Mouse (Mus musculus) limb, embryonic 12.5 days (tissue): ENCODE measurements at regions not wholly inside any gene's neighbourhood (a gene's known extent, or its start where the extent isn't known, plus 50 kb on each side); places are given as distances from the start of the nearest gene placed in this dataset.

Source experiments
- ATAC-seq: fragments of 200-750 bp; cut with Nextera tagmentation; 2 replicates; pipeline ENCODE4 v1.8.0; 2017; ENCODE audit warnings: low read depth, moderate TSS enrichment; ENCODE audit not compliant: insufficient number of reproducible peaks, insufficient read depth, low FRiP score, low TSS enrichment
- H3K27ac ChIP-seq: fragments of 300-500 bp; sonication (generic); 2 replicates; pipeline ENCODE4 v1.5.1; 2016; ENCODE audit warnings: mild to moderate bottlenecking, moderate library complexity
- H3K27me3 ChIP-seq: fragments of 300-500 bp; sonication (generic); 2 replicates; pipeline ENCODE4 v1.6.1; 2016; ENCODE audit warnings: mild to moderate bottlenecking, moderate library complexity
- H3K36me3 ChIP-seq: fragments of 300-500 bp; sonication (generic); 2 replicates; pipeline ENCODE4 v1.6.1; 2016; ENCODE audit warnings: mild to moderate bottlenecking, moderate library complexity
- H3K4me1 ChIP-seq: fragments of 300-500 bp; sonication (generic); replicated peaks from 2 replicates; pipeline ENCODE4 v1.6.1; 2016
- H3K4me2 ChIP-seq: fragments of 300-500 bp; sonication (generic); 2 replicates; pipeline ENCODE4 v1.6.1; 2016; ENCODE audit warnings: mild to moderate bottlenecking, moderate library complexity
- H3K4me3 ChIP-seq: fragments of 300-500 bp; sonication (generic); replicated peaks from 2 replicates; pipeline ENCODE4 v1.5.1; 2016; ENCODE audit warnings: mild to moderate bottlenecking
- H3K9ac ChIP-seq: fragments of 300-500 bp; sonication (generic); replicated peaks from 2 replicates; pipeline ENCODE4 v1.6.1; 2016; ENCODE audit warnings: mild to moderate bottlenecking, moderate library complexity
- H3K9me3 ChIP-seq: fragments of 300-500 bp; sonication (generic); 2 replicates; pipeline ENCODE4 v1.6.1; 2016; ENCODE audit warnings: mild to moderate bottlenecking, moderate library complexity
- WGBS: fragments of 180-500 bp; shearing (Covaris S2); methylation state at CpG from one replicate; pipeline ENCODE4 v1.1.7; 2016; 5-methylcytosine and 5-hydroxymethylcytosine counted together

DNA sequence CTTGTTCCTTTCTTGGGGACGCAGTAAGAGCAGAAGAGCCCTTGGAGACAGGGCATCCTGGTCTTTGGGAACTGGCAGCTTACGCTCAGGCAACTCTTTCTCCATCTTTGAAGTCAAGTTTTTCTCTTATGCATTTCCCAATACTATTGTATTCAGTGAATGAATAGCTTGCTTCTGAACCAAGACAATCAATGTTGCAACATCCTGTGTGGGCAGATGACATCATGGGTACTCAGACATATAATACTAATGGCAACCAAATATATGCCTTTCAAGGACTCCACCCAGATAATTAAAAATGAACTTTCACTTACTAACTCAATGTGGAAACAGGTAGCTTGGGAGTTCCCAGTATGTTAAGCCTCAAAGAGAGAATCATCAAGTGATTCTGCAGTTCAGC lies 104.6 kb downstream of the Ngf start:
- Histone ChIP-seq H3K4me3 (no peak overlapping the region), H3K9ac (no peak overlapping the region), H3K27ac (no peak overlapping the region), H3K27me3 (no peaks in the 10 kb centered on the region), H3K4me2 (no peak overlapping the region), H3K36me3 (no peaks in the 10 kb centered on the region), H3K9me3 (no peaks in the 10 kb centered on the region), H3K4me1 (no peaks in the 10 kb centered on the region)
- 92% methylated on average over 2 of the region's 2 CpGs for WGBS
- no peak for ATAC-seq

DNA sequence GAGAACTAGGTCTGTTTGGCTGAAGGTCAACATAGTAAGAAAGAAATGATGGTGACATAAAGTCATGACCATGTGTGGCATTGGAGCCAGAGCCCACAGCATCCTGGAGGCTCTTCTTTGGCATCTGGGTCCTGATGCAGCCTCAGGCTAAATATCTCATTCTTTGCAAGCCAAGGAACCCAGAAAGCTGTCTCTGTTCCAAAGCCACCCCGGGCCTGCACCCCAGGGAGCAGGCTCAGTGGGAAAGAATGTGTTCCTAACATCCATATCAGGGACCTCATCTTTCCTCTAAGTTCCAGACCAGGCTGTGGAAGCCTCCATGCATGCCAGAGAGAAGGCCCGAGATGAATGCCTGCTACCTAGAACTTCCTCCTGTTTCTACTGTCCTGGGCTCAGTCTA lies 107.2 kb downstream of the Ngf start:
- H3K4me2 ChIP-seq, result no peak overlapping the region
- WGBS, result 87% methylated on average over 2 of the region's 2 CpGs
- H3K36me3 ChIP-seq, result no peaks in the 10 kb centered on the region
- no peaks in the 10 kb centered on the region for H3K9me3 ChIP-seq
- no peak overlapping the region for H3K4me3 ChIP-seq
- no peaks in the 10 kb centered on the region for H3K27me3 ChIP-seq
- no peak overlapping the region for H3K27ac ChIP-seq
- ATAC-seq, result no peak
- H3K4me1 ChIP-seq, result peaks cover 7% of the 10 kb centered on the region; the same call in 1 of the 2 replicates
- no peak overlapping the region for H3K9ac ChIP-seq

DNA sequence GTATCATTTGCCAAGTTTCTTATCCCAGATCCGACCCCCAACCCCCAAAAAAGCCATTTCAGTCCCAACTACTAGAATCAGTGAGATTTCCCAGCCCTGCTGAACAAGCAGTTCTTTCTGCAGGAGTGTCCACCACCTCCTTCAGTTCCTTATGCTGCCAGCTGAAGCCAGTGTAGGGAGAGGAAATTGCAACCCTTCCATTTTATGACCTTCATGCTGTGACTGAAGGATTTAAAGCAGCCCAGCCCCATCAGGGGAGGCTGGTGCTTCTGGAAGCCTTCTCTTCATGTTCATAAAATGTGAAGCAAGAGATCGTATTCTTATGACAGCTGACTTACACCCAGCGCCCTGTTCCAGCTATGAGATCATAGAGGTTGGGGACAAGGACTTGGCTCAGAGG lies 112.1 kb downstream of the Ngf start:
- no peaks in the 10 kb centered on the region for H3K27me3 ChIP-seq
- no peak overlapping the region for H3K4me2 ChIP-seq
- no peaks in the 10 kb centered on the region for H3K9me3 ChIP-seq
- H3K36me3 ChIP-seq, result no peaks in the 10 kb centered on the region
- WGBS, result 25% methylated on average over 3 of the region's 3 CpGs
- peak; percentile 76; the same call in 1 of the 2 replicates for ATAC-seq
- H3K4me1 ChIP-seq, result peaks cover 12% of the 10 kb centered on the region; the same call in 1 of the 2 replicates
- H3K27ac ChIP-seq, result peak overlapping the region; percentile 14; the same call in 1 of the 2 replicates
- no peak overlapping the region for H3K9ac ChIP-seq
- H3K4me3 ChIP-seq, result no peak overlapping the region

DNA sequence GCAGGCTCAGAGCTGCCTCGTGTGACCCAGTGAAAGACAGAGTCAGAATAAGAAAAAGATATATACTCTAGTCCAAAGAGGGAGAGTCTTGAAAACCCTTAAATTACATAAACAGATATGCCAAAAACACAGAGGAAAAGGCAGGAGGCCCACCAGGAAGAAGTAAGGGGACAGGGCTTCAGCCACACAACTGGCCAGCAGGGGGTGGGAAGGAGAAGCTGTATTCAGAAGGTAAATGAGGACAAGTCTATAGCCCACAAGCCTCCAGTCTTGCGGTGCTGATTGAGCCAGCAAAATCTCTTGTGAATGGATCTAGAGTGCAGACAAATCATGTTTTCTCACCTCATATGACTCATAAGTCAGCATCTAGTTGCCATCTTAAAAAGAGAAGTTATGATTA lies 115.4 kb downstream of the Ngf start:
- Histone ChIP-seq H3K4me1 (peaks cover 12% of the 10 kb centered on the region; the same call in 1 of the 2 replicates), H3K9me3 (no peaks in the 10 kb centered on the region), H3K4me2 (no peak overlapping the region), H3K36me3 (no peaks in the 10 kb centered on the region), H3K27me3 (no peaks in the 10 kb centered on the region), H3K4me3 (no peak overlapping the region), H3K27ac (no peak overlapping the region), H3K9ac (no peak overlapping the region)
- WGBS, result 72% methylated on average over 2 of the region's 2 CpGs
- ATAC-seq, result no peak

DNA sequence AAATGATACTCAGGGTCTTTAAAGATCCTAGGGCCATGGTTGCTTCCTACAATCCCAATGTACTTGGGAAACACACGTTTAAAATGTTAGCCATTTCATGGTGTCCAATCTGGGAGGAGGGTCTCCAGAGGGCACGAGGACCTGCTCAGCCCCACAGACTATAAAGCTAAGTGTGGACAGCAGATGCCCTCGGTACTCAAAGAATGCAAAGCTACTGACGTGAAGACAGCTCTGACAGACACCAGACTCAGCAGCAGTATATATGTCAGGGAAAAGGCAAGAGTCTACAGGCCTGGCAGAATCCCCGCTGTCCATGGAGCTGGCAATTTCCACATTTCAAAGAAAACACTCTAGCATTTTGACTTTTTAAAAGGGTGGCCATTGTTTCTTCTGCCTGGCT lies 116.5 kb downstream of the Ngf start:
- no peak overlapping the region for H3K27ac ChIP-seq
- H3K36me3 ChIP-seq, result no peaks in the 10 kb centered on the region
- WGBS, result 31% methylated on average over 5 of the region's 5 CpGs
- ATAC-seq, result no peak
- no peaks in the 10 kb centered on the region for H3K9me3 ChIP-seq
- H3K9ac ChIP-seq, result no peak overlapping the region
- H3K4me2 ChIP-seq, result no peak overlapping the region
- no peaks in the 10 kb centered on the region for H3K27me3 ChIP-seq
- H3K4me3 ChIP-seq, result no peak overlapping the region
- peaks cover 9% of the 10 kb centered on the region; the same call in 1 of the 2 replicates for H3K4me1 ChIP-seq

DNA sequence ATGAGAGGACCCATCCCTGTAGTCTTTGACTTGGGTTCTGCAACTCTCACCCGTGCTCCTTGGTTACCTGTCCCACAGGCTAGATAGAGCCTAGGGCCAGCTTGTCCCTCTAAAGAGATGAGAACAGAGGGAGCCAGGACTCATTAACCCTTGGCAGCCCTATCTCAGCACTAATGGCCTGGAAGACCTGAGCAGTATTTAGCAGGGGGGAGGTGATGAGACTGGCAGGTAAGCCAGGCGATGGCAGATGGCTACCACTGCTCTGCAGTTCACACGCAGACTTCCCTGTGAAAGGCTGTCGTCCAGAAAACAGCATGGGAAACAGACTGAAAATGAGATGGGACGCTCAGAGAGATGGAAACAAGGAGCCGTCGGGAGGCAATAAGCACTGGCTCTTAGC lies 122.3 kb downstream of the Ngf start:
- no peaks in the 10 kb centered on the region for H3K27me3 ChIP-seq
- H3K4me1 ChIP-seq, result peaks cover 15% of the 10 kb centered on the region
- no peak overlapping the region for H3K27ac ChIP-seq
- H3K9ac ChIP-seq, result no peak overlapping the region
- H3K9me3 ChIP-seq, result no peaks in the 10 kb centered on the region
- ATAC-seq, result no peak
- no peak overlapping the region for H3K4me3 ChIP-seq
- H3K36me3 ChIP-seq, result no peaks in the 10 kb centered on the region
- 56% methylated on average over 7 of the region's 7 CpGs for WGBS
- no peak overlapping the region for H3K4me2 ChIP-seq

DNA sequence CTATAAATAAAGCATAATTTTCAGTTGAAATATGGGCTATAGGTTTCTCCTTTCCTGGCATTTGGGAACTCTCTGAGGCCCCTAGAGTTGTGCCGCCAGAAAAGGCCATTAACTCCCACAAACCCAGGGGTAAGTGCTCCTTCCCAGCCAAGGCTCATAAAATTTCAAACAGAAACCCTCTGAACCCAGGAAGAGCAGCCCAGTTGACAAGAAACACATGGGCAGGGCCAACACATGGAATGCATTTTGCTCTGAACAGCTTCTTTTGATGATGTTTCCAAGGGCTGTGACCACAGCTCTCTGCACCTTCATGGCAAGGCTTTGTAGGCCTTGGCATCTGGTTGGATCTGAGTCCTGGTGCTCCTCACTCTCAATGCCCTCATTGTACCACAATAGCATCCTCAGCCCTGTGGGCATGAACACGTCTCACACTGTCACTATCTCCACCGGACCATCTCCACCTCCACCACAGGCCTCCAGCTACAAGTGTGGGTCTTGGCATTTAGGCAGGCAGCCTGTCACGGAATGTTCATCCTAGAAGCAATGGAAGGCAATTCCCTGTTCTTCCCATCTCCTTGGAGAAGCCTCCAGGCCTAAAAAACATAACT lies 127.3 kb downstream of the Ngf start:
- H3K4me3 ChIP-seq, result no peak overlapping the region
- H3K36me3 ChIP-seq, result no peaks in the 10 kb centered on the region
- H3K4me2 ChIP-seq, result no peak overlapping the region
- no peaks in the 10 kb centered on the region for H3K27me3 ChIP-seq
- ATAC-seq, result peak; percentile 73; the same call in 1 of the 2 replicates
- peaks cover 21% of the 10 kb centered on the region for H3K4me1 ChIP-seq
- H3K9me3 ChIP-seq, result no peaks in the 10 kb centered on the region
- 44% methylated on average over 4 of the region's 4 CpGs for WGBS
- H3K9ac ChIP-seq, result no peak overlapping the region
- H3K27ac ChIP-seq, result peak overlapping the region; percentile 86

DNA sequence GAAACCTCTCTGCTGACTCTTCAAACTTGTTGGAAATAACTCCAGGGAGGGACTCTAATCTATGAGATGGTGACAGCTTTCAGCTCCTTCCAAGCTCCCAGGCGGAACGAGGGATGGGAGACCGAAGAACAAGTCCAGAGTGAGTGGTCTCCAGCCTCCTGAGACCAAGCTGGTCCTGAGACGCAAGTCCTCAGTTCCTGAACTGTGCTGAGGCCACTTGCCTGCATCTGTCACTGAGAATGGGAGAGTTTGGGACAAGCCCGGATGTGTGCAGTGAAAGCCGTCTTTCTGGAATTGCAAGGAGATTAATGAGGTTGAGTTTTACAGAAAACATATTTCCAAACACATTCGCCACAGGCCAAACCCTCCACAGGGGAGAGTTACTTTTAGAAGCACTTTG lies 129.3 kb downstream of the Ngf start:
- H3K27ac ChIP-seq, result peak overlapping the region; percentile 1; the same call in 1 of the 2 replicates
- H3K9ac ChIP-seq, result no peak overlapping the region
- 70% methylated on average over 7 of the region's 7 CpGs for WGBS
- no peak overlapping the region for H3K4me2 ChIP-seq
- H3K9me3 ChIP-seq, result no peaks in the 10 kb centered on the region
- no peaks in the 10 kb centered on the region for H3K36me3 ChIP-seq
- H3K27me3 ChIP-seq, result no peaks in the 10 kb centered on the region
- H3K4me3 ChIP-seq, result no peak overlapping the region
- peaks cover 21% of the 10 kb centered on the region for H3K4me1 ChIP-seq
- no peak for ATAC-seq

DNA sequence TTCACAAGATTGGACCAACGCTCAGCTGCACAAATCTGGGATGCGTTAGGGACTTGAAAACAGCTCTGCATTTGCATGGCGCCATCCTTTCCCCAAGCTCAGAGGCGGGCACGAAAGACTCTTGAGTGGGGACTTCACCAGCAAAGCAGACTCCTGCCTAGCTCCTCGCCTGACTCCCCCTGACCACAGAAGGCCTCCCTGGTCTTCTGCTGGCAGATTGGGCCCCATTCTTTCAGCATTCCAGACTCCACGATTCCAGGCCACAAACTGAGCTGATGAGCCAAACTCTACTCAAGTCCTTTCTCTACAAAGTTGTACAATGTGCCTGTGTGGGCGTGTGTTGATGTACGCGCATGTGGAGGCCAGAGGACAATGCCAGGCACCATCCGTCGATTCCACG lies 131.6 kb upstream of the Tspan2 start:
- Histone ChIP-seq H3K4me3 (no peak overlapping the region), H3K9ac (no peak overlapping the region), H3K27ac (no peak overlapping the region), H3K4me1 (peaks cover 8% of the 10 kb centered on the region; the same call in 1 of the 2 replicates), H3K4me2 (no peak overlapping the region), H3K27me3 (no peaks in the 10 kb centered on the region), H3K36me3 (no peaks in the 10 kb centered on the region), H3K9me3 (no peaks in the 10 kb centered on the region)
- no peak for ATAC-seq
- 86% methylated on average over 13 of the region's 13 CpGs for WGBS

DNA sequence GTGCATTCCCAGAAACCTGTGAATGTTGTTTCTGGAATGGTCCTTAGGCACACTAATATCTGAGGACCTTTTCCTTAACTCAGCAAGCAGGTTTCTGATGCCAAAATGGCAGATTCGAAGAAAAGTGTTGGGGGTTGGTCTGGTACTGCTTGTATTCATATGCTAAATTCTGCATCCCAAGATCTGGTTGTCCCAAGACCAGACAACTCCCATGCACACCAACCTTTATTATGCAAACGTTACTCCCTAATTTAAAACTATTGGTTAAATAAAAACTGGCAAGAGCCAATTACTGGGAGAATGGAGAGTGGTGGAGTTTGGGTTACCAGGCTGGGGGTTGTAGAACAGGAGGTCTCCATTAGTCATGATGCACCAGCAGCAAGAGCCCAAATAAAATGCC lies 129.0 kb upstream of the Tspan2 start:
- Histone ChIP-seq H3K9me3 (no peaks in the 10 kb centered on the region), H3K4me2 (no peak overlapping the region), H3K36me3 (no peaks in the 10 kb centered on the region), H3K9ac (no peak overlapping the region), H3K27me3 (no peaks in the 10 kb centered on the region), H3K27ac (no peak overlapping the region), H3K4me1 (peaks cover 8% of the 10 kb centered on the region; the same call in 1 of the 2 replicates), H3K4me3 (no peak overlapping the region)
- WGBS, result 72% methylated on average over 2 of the region's 2 CpGs
- no peak for ATAC-seq

DNA sequence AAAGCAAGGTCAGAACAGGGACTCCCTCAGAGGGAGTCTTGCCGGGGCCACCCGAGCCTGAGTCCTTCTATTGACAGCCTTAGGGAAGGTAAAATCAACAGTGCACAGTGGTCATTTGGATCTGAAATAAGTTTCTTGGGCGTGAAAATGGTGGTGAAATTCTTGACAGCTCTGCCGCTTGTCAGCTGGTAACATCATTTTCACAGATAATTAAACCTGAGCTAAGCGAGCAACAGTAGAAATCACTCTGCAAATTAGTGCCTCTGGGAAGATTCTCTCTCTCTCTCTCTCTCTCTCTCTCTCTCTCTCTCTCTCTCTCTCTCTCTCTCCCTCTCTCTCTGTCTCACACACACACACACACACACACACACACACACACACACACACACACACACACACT lies 123.4 kb upstream of the Tspan2 start:
- no peak overlapping the region for H3K27ac ChIP-seq

More for the DNA sequence above, 123.4 kb upstream of the Tspan2 start:
- H3K36me3 ChIP-seq, result no peaks in the 10 kb centered on the region
- WGBS, result 42% methylated on average over 5 of the region's 5 CpGs
- no peak overlapping the region for H3K4me2 ChIP-seq
- H3K9ac ChIP-seq, result no peak overlapping the region
- peaks cover 12% of the 10 kb centered on the region for H3K4me1 ChIP-seq
- ATAC-seq, result no peak
- no peak overlapping the region for H3K4me3 ChIP-seq
- no peaks in the 10 kb centered on the region for H3K9me3 ChIP-seq
- peaks cover 4% of the 10 kb centered on the region; the same call in 1 of the 2 replicates for H3K27me3 ChIP-seq
